Mouse (Mus musculus) embryonic fibroblast, embryonic 13.5 days (primary cell): ENCODE measurements around the gene Mgrn1.
A peak's percentile ranks its signal among the peaks of the same experiment; 100 is the strongest.

Experiments used
- CTCF ChIP-seq: IDR thresholded peaks from 2 replicates; pipeline ENCODE4 v1.5.1; 2011; ENCODE audit warnings: mild to moderate bottlenecking, control low read depth, low read length, moderate library complexity, borderline replicate concordance; ENCODE audit not compliant: insufficient read depth
- POLR2A ChIP-seq: IDR thresholded peaks from 2 replicates; pipeline ENCODE4 v1.6.1; 2011; ENCODE audit warnings: low read depth, mild to moderate bottlenecking, control low read depth, low read length, moderate library complexity

- TF ChIP-seq POLR2A (peak; percentile 81), CTCF (no peak)
Measured at GRCm38 (mm10) chr16:4939412-4939811, 53.4 kb downstream of the Mgrn1 start.
